Mouse (Mus musculus): ENCODE data around the gene F7. TPM values are rescaled to one million over a fixed set of nuclear protein-coding genes. Genes with fewer than 3 reads are reported as not detected.
"Not testable (repeated sequence)": the region's sequence is repeated elsewhere in the genome, so short reads cannot be mapped to it uniquely, and the experiment has no call there.

Gene F7
- total RNA-seq, 2 experiments from 2014 or later: 0.15 to 0.26 TPM

GRCm38 (mm10) chr8:13036346-13036812 lies 10.5 kb downstream of the F7 start:
- DNase-seq: peak in 1 of 2 experiments; percentile 17

GRCm38 (mm10) chr8:13037015-13037414 lies 11.2 kb downstream of the F7 start, which contains the start of gene F10:
Gene F10 (plus strand): TSS chr8:13037308.
- DNase-seq: no peak

- no peak for DNase-seq
Observed at GRCm38 (mm10) chr8:13037569-13037968, 11.7 kb downstream of the F7 start.

- no peak for DNase-seq
Observed at GRCm38 (mm10) chr8:13039054-13039453, 13.2 kb downstream of the F7 start.

- DNase-seq: no peak
Observed at GRCm38 (mm10) chr8:13041459-13041858, 15.6 kb downstream of the F7 start.

GRCm38 (mm10) chr8:13047652-13048051 lies 21.8 kb downstream of the F7 start:
- no peak for DNase-seq

- no peak for DNase-seq
Observed at GRCm38 (mm10) chr8:13050550-13050949, 24.7 kb downstream of the F7 start.

GRCm38 (mm10) chr8:13057351-13057750 lies 31.5 kb downstream of the F7 start:
- no peak for DNase-seq

- DNase-seq: no peak
Observed at GRCm38 (mm10) chr8:13060441-13061150, 34.8 kb downstream of the F7 start, which contains the start of gene Proz. Gene Proz (plus strand): TSS chr8:13060914.

GRCm38 (mm10) chr8:13063112-13063511 lies 37.3 kb downstream of the F7 start:
- DNase-seq: no peak

- no peak for DNase-seq
Observed at GRCm38 (mm10) chr8:13073255-13073654, 47.4 kb downstream of the F7 start.

GRCm38 (mm10) chr8:13075044-13075443 lies 49.2 kb downstream of the F7 start:
- DNase-seq: no peak

- not testable (repeated sequence) for DNase-seq
Observed at GRCm38 (mm10) chr8:13075579-13075978, 49.7 kb downstream of the F7 start.

- no peak for DNase-seq
Observed at GRCm38 (mm10) chr8:13077542-13077941, 51.7 kb downstream of the F7 start.

Other genes starting within 250 kb of the F7 start
- gene Mcf2l, start 152.2 kb upstream of the F7 start, total RNA-seq (2021): 10 to 100 TPM; 75.1 to 93.4 TPM
- gene F10, start 11.3 kb downstream of the F7 start, total RNA-seq (2021): under 1 TPM; 0.27 to 0.44 TPM
- not detected for gene Proz, start 34.9 kb downstream of the F7 start, total RNA-seq (2021)
- gene Pcid2, start 79.4 kb downstream of the F7 start, total RNA-seq (2021): 10 to 100 TPM; 10.4 to 10.6 TPM
- 10 to 100 TPM; 80.1 to 85.0 TPM for gene Cul4a, start 79.6 kb downstream of the F7 start, total RNA-seq (2021)
- 100 to 1,000 TPM; 405 to 445 TPM for gene Lamp1, start 133.1 kb downstream of the F7 start, total RNA-seq (2021)
- 1 to 10 TPM; 4.9 to 5.1 TPM for gene Grtp1, start 174.6 kb downstream of the F7 start, total RNA-seq (2021)
- gene Adprhl1, start 228.1 kb downstream of the F7 start, total RNA-seq (2021): 100 to 1,000 TPM; 577 to 637 TPM

All from heart, adult 18-20 months (tissue).